Mouse (Mus musculus) liver, embryonic 14.5 days (tissue): ENCODE data around the gene Fam118a. TPM values are rescaled to one million over a fixed set of nuclear protein-coding genes. Genes with fewer than 3 reads are reported as not detected.

Experiments
- ATAC-seq: fragments of 200-750 bp; cut with Nextera tagmentation; 2 replicates; pipeline ENCODE4 v1.8.0; 2017; ENCODE audit warnings: moderate number of reproducible peaks, mild to moderate bottlenecking, moderate library complexity; ENCODE audit not compliant: insufficient read depth
- DNase-seq, 3 experiments: peaks; one replicate each; pipeline ENCODE4 v3.0.0-alpha.2; 2012 to 2013; ENCODE audit warnings: low read depth in 3 of 3, low spot score in 3 of 3
- H3K27ac ChIP-seq: fragments of 300-500 bp; sonication (generic); 2 replicates; pipeline ENCODE4 v1.5.1; 2014; ENCODE audit warnings: moderate library complexity, mild to moderate bottlenecking, control low read depth, inconsistent platforms
- H3K27me3 ChIP-seq: fragments of 300-500 bp; sonication (generic); 2 replicates; pipeline ENCODE4 v1.6.1; 2014; ENCODE audit warnings: mild to moderate bottlenecking, low read length, moderate library complexity; ENCODE audit not compliant: control insufficient read depth, insufficient read depth
- H3K36me3 ChIP-seq: fragments of 300-500 bp; sonication (generic); replicated peaks from 2 replicates; pipeline ENCODE4 v1.6.1; 2014; ENCODE audit warnings: low read depth; ENCODE audit not compliant: control insufficient read depth, insufficient read depth
- H3K4me1 ChIP-seq, 2 experiments: fragments of 200-500 bp in 1 of 2; fragments of 300-500 bp in 1 of 2; sonication (generic) in 1 of 2; replicated peaks; 2 replicates each; pipeline ENCODE4 v1.6.1; 2012 to 2014; ENCODE audit warnings: antibody characterized with exemption in 1 of 2, inconsistent platforms in 1 of 2, low read length in 1 of 2; ENCODE audit not compliant: control insufficient read depth in 2 of 2, insufficient read depth in 2 of 2
- H3K4me2 ChIP-seq: fragments of 300-500 bp; sonication (generic); 2 replicates; pipeline ENCODE4 v1.6.1; 2014; ENCODE audit warnings: low read depth, mild to moderate bottlenecking, control low read depth, moderate library complexity
- H3K4me3 ChIP-seq, 2 experiments: fragments of 200-500 bp in 1 of 2; fragments of 300-500 bp in 1 of 2; sonication (generic) in 1 of 2; 2 replicates each; pipeline ENCODE4 v1.5.1; 2012 to 2014; ENCODE audit warnings: low read depth in 2 of 2, low read length in 2 of 2, mild to moderate bottlenecking in 2 of 2, control low read depth in 1 of 2, inconsistent platforms in 1 of 2, moderate library complexity in 1 of 2; ENCODE audit not compliant: insufficient read depth in 1 of 2
- H3K9ac ChIP-seq: fragments of 300-500 bp; sonication (generic); replicated peaks from 2 replicates; pipeline ENCODE4 v1.6.1; 2014; ENCODE audit warnings: mild to moderate bottlenecking, control low read depth, moderate library complexity
- H3K9me3 ChIP-seq: fragments of 300-500 bp; sonication (generic); 2 replicates; pipeline ENCODE4 v1.6.1; 2016; ENCODE audit warnings: low read length, mixed read lengths; ENCODE audit not compliant: control insufficient read depth
- CTCF ChIP-seq: IDR thresholded peaks from 2 replicates; pipeline ENCODE4 v1.5.1; 2016; ENCODE audit warnings: antibody characterized with exemption, low read depth, control low read depth
- EP300 ChIP-seq: IDR thresholded peaks from 2 replicates; pipeline ENCODE4 v1.6.1; 2016; ENCODE audit warnings: antibody characterized with exemption, low read depth
- WGBS: fragments of 180-500 bp; shearing (Covaris S2); extraction: QIAGEN DNeasy Blood & Tissue Kit; methylation state at CpG from one replicate; pipeline ENCODE4 v1.1.7; 2014; ENCODE audit not compliant: insufficient replicate concordance; 5-methylcytosine and 5-hydroxymethylcytosine counted together
- polyA plus RNA-seq, 2 experiments: library from polyadenylated mRNA; depleted of rRNA in 1 of 2; stranded (reverse) in 1 of 2; unstranded in 1 of 2; fragments of >200 nt; fragmentation: Nextera tagmentation in 1 of 2; extraction: Ambion mirVana in 1 of 2; gene quantifications; 2 replicates each; pipeline versions ENCODE4 v1.2.1 to v1.2.3; 2012 to 2014

Fam118a gene
- polyA plus RNA-seq, 2 experiments, result 2.8 to 5.0 TPM

GRCm38 (mm10) chr15:85063421-85063820 lies 34.7 kb downstream of the Fam118a start:
- no peak overlapping the region for H3K4me2 ChIP-seq
- H3K27me3 ChIP-seq, result no peaks in the 10 kb centered on the region
- no peaks in the 10 kb centered on the region for H3K36me3 ChIP-seq
- DNase-seq (no peak), ATAC-seq (no peak)
- no peak overlapping the region for H3K27ac ChIP-seq
- H3K4me3 ChIP-seq, result no peak overlapping the region
- H3K9me3 ChIP-seq, result no peaks in the 10 kb centered on the region
- 69% methylated on average over 2 of the region's 2 CpGs for WGBS
- TF ChIP-seq CTCF, result no peak
- no peak for TF ChIP-seq EP300
- H3K4me1 ChIP-seq, result no peaks in the 10 kb centered on the region
- H3K9ac ChIP-seq, result no peak overlapping the region

GRCm38 (mm10) chr15:85070561-85070960 lies 41.8 kb downstream of the Fam118a start:
- ATAC-seq, result no peak
- DNase-seq, result peak; percentile 20 to 30 (median 23)

GRCm38 (mm10) chr15:85072651-85073050 lies 43.9 kb downstream of the Fam118a start:
- WGBS, result 58% methylated on average over 2 of the region's 2 CpGs
- ATAC-seq (no peak), DNase-seq (no peak)
- TF ChIP-seq EP300 (no peak), CTCF (no peak)
- H3K27ac ChIP-seq, result no peak overlapping the region
- no peak overlapping the region for H3K4me3 ChIP-seq
- no peaks in the 10 kb centered on the region for H3K27me3 ChIP-seq
- H3K9me3 ChIP-seq, result no peaks in the 10 kb centered on the region
- no peaks in the 10 kb centered on the region for H3K36me3 ChIP-seq
- H3K4me2 ChIP-seq, result no peak overlapping the region
- no peaks in the 10 kb centered on the region for H3K4me1 ChIP-seq
- H3K9ac ChIP-seq, result no peak overlapping the region

More at GRCm38 (mm10) chr15:85070561-85070960, 41.8 kb downstream of the Fam118a start:
- Histone ChIP-seq H3K4me3 (no peak overlapping the region), H3K4me2 (no peak overlapping the region), H3K27ac (no peak overlapping the region), H3K36me3 (no peaks in the 10 kb centered on the region), H3K9me3 (no peaks in the 10 kb centered on the region), H3K9ac (no peak overlapping the region), H3K27me3 (no peaks in the 10 kb centered on the region), H3K4me1 (no peaks in the 10 kb centered on the region)
- WGBS, result 13% methylated on average over 2 of the region's 2 CpGs
- TF ChIP-seq EP300 (no peak), CTCF (peak; percentile 72)

- H3K4me1 ChIP-seq, result no peaks in the 10 kb centered on the region
- no peaks in the 10 kb centered on the region for H3K9me3 ChIP-seq
- no peaks in the 10 kb centered on the region for H3K27me3 ChIP-seq
- ATAC-seq, result no peak
- H3K9ac ChIP-seq, result no peak overlapping the region
- no peaks in the 10 kb centered on the region for H3K36me3 ChIP-seq
- no peak for DNase-seq
- H3K4me3 ChIP-seq, result no peak overlapping the region
- 59% methylated on average over 1 of the region's 1 CpGs for WGBS
- no peak for TF ChIP-seq EP300
- TF ChIP-seq CTCF, result no peak
- H3K27ac ChIP-seq, result no peak overlapping the region
- no peak overlapping the region for H3K4me2 ChIP-seq
These were observed 56.9 kb downstream of the Fam118a start for GRCm38 (mm10) chr15:85085641-85086040.

Other genes with a start within 250 kb of the Fam118a start
- gene Phf21b, start 172.9 kb upstream of the Fam118a start, polyA plus RNA-seq (2012; rRNA removed), result 0.35 and 0.69 TPM in 2 replicates
- not detected in 2 replicates for gene Phf21b, start 172.9 kb upstream of the Fam118a start, polyA plus RNA-seq (2014; fragmentation: Nextera tagmentation; extraction: Ambion mirVana)
- 0.29 and 0.47 TPM in 2 replicates for gene Gm29666, start 108.9 kb upstream of the Fam118a start, polyA plus RNA-seq (2012; rRNA removed)
- 0.16 and 0.17 TPM in 2 replicates for gene Gm29666, start 108.9 kb upstream of the Fam118a start, polyA plus RNA-seq (2014; fragmentation: Nextera tagmentation; extraction: Ambion mirVana)
- gene Nup50, start 105.5 kb upstream of the Fam118a start, polyA plus RNA-seq (2012; rRNA removed), result 7.1 and 11.8 TPM in 2 replicates
- 22.7 and 23.7 TPM in 2 replicates for gene Nup50, start 105.5 kb upstream of the Fam118a start, polyA plus RNA-seq (2014; fragmentation: Nextera tagmentation; extraction: Ambion mirVana)
- gene 5031439G07Rik, start 40.4 kb upstream of the Fam118a start, polyA plus RNA-seq (2012; rRNA removed), result 1.7 and 1.8 TPM in 2 replicates
- gene 5031439G07Rik, start 40.4 kb upstream of the Fam118a start, polyA plus RNA-seq (2014; fragmentation: Nextera tagmentation; extraction: Ambion mirVana), result 1.2 and 1.4 TPM in 2 replicates
- 0.04 TPM in 1 of 2 replicates, not detected in the other for gene Upk3a, start 11.8 kb upstream of the Fam118a start, polyA plus RNA-seq (2012; rRNA removed)
- gene Upk3a, start 11.8 kb upstream of the Fam118a start, polyA plus RNA-seq (2014; fragmentation: Nextera tagmentation; extraction: Ambion mirVana), result 0.13 TPM in 1 of 2 replicates, not detected in the other
- 0.04 and 0.25 TPM in 2 replicates for gene Smc1b, start 103.0 kb downstream of the Fam118a start, polyA plus RNA-seq (2012; rRNA removed)
- 0.25 and 0.43 TPM in 2 replicates for gene Smc1b, start 103.0 kb downstream of the Fam118a start, polyA plus RNA-seq (2014; fragmentation: Nextera tagmentation; extraction: Ambion mirVana)
- not detected in 2 replicates for gene Ribc2, start 103.1 kb downstream of the Fam118a start, polyA plus RNA-seq (2012; rRNA removed)
- gene Ribc2, start 103.1 kb downstream of the Fam118a start, polyA plus RNA-seq (2014; fragmentation: Nextera tagmentation; extraction: Ambion mirVana), result not detected in 2 replicates
- gene Fbln1, start 177.0 kb downstream of the Fam118a start, polyA plus RNA-seq (2012; rRNA removed), result 5.2 and 5.4 TPM in 2 replicates
- gene Fbln1, start 177.0 kb downstream of the Fam118a start, polyA plus RNA-seq (2014; fragmentation: Nextera tagmentation; extraction: Ambion mirVana), result 4.9 and 6.0 TPM in 2 replicates